Mouse (Mus musculus): ENCODE data around the gene Abcg8.

- TF ChIP-seq EP300 (IDR thresholded peaks at IDR 0.05; ENCODE audit: insufficient read depth, low read depth, low read length), result no peak
- TF ChIP-seq POLR2A (IDR thresholded peaks at IDR 0.05; ENCODE audit: insufficient read depth, low read depth, low read length), result no peak
Measured at GRCm38 (mm10) chr17:84636328-84636727, 39.8 kb upstream of the Abcg8 start.
